ENCODE assay signal across 12 mouse cellular contexts in the genomic region with DNA sequence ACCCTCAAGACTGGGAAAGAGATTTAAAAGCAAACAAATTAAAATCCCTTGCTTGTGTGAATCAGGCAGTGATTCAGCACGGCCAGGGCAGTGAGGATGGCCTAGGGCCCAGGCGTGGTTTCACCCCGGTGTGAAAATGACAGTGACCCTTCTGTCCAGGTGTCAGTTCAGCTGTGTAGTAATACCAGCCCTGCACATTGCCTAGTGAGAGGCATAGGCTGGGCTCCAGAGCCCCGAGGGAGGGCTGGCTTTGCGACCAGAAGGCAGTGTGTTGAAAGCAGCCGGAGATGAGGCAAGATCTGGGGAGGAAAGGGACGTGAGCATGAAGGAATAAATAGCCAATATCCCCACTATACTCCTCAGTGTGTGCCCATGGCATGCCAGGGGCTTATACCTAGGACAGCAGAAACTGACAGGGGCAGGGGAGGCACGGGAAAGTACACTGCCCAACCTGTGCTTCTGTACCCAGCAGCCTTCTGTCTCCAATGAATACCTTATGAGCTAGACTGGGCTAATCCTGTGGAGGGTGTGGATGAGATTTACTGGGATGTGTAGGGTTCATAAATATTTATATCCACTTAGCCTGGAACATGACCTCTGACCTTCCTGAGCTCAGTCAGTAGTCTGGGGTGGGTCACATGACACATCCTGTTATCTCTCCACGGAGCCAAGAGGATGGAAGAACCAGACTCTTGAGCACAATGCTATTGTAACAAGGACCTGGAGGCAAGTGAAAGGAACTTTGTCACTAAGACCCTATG. TPM values are rescaled to one million over a fixed set of nuclear protein-coding genes. Genes with fewer than 3 reads are reported as not detected.
DNase-seq lines count a peak whose midpoint lies in the region; ATAC-seq and TF ChIP-seq lines count a peak whose summit lies in the region.
"Had no signal": no experiment of that assay in that cellular context is flagged by ENCODE, and none has a peak within 500 bp of the region (broad histone marks: within the 10 kb centered on the region; RNA-seq: fewer than 3 reads in every experiment).

No protein-coding gene starts in this region.

- no peak overlapping the region for H3K9ac ChIP-seq in embryonic facial prominence, embryonic 11.5 days (replicated peaks; ENCODE audit: low read length)
- H3K9ac ChIP-seq: forebrain, embryonic 15.5 days; liver, embryonic 15.5 days; stomach, embryonic 15.5 days had no signal

- H3K27ac ChIP-seq in embryonic facial prominence, embryonic 11.5 days (replicated peaks; ENCODE audit: low read depth, low read length), result no peak overlapping the region
- no peak overlapping the region for H3K27ac ChIP-seq in embryonic facial prominence, embryonic 10.5 days (replicated peaks)
- no peak overlapping the region for H3K27ac ChIP-seq in left cerebral cortex, adult 2 months
- H3K27ac ChIP-seq: forebrain, embryonic 15.5 days; liver, embryonic 15.5 days; stomach, embryonic 15.5 days had no signal

- 66% methylated on average over 9 of the region's 9 CpGs for WGBS in embryonic facial prominence, embryonic 11.5 days
- WGBS in embryonic facial prominence, embryonic 10.5 days, result 65% methylated on average over 9 of the region's 9 CpGs

- H3K27me3 ChIP-seq in embryonic facial prominence, embryonic 11.5 days (ENCODE audit: control insufficient read depth, insufficient read depth, low read length), result no peaks in the 10 kb centered on the region
- H3K27me3 ChIP-seq in embryonic facial prominence, embryonic 10.5 days (replicated peaks; ENCODE audit: low read depth, poor library complexity, severe bottlenecking), result no peaks in the 10 kb centered on the region
- H3K27me3 ChIP-seq in Patski, result no peaks in the 10 kb centered on the region
- H3K27me3 ChIP-seq: forebrain, embryonic 15.5 days; liver, embryonic 15.5 days; stomach, embryonic 15.5 days had no signal

- H3K36me3 ChIP-seq in embryonic facial prominence, embryonic 11.5 days (replicated peaks; ENCODE audit: control insufficient read depth, insufficient read depth, low read depth, low read length), result no peaks in the 10 kb centered on the region
- peaks cover under 1% of the 10 kb centered on the region; the same call in 1 of the 2 replicates for H3K36me3 ChIP-seq in embryonic facial prominence, embryonic 10.5 days (replicated peaks)
- H3K36me3 ChIP-seq: stomach, embryonic 15.5 days had no signal

- intact Hi-C loops in left cerebral cortex, postnatal 25 days (cut with DNase I), result no loop called here
- intact Hi-C loops in left cerebral cortex, adult 2 months (cut with DNase I), result no loop called here

- no peak for TF ChIP-seq CTCF in Patski (IDR thresholded peaks at IDR 0.05)
- TF ChIP-seq CTCF in left cerebral cortex, adult 2 months (IDR thresholded peaks at IDR 0.05), result no peak

- CTCF ChIA-PET in Patski (lab: Charles Lee), result no interaction called here

- DNase-seq in embryonic facial prominence, embryonic 11.5 days (ENCODE audit: low spot score), result no peak
- no peak for DNase-seq in embryonic facial prominence, embryonic 10.5 days (ENCODE audit: low spot score)
- DNase-seq in 3T3-L1 (ENCODE audit: low read depth, low spot score), result peak; percentile 27
- peak; percentile 59 for DNase-seq in Patski (ENCODE audit: low read depth, low spot score)
- peak; percentile 52 for DNase-seq in lung, postnatal 10 days
- no peak for DNase-seq in left cerebral cortex, postnatal 25 days (ENCODE audit: low spot score in 2 of 2)
- DNase-seq in right cerebral cortex, postnatal 25 days, result no peak
- DNase-seq in left cerebral cortex, adult 2 months (ENCODE audit: extremely low spot score in 1 of 2, low spot score in 2 of 2), result no peak
- DNase-seq: kidney, postnatal 14 days had no signal

- in situ Hi-C loops in Patski (cut with MboI; ENCODE audit: low pct_unique_long_range_greater_than_20kb), result no loop called here

- POLR2A ChIA-PET in Patski (lab: Charles Lee), result interaction anchor here (0.6 kb wide), 1 partner anchor 123 kb away, joined by 4 read pairs; no protein-coding TSS in a partner anchor

- ATAC-seq in embryonic facial prominence, embryonic 11.5 days (replicated peaks; ENCODE audit: insufficient number of reproducible peaks, low FRiP score, low TSS enrichment, low read depth), result 0 out of 2 replicates have a peak, but pooled peaks have one; percentile 41
- peak; percentile 41 for ATAC-seq in Patski
- ATAC-seq: forebrain, embryonic 15.5 days had no signal

- no peaks in the 10 kb centered on the region for H3K9me3 ChIP-seq in embryonic facial prominence, embryonic 11.5 days (replicated peaks; ENCODE audit: control insufficient read depth, low read length)
- no peaks in the 10 kb centered on the region for H3K9me3 ChIP-seq in embryonic facial prominence, embryonic 10.5 days
- H3K9me3 ChIP-seq: forebrain, embryonic 15.5 days; liver, embryonic 15.5 days; stomach, embryonic 15.5 days had no signal

- H3K4me3 ChIP-seq in embryonic facial prominence, embryonic 11.5 days (ENCODE audit: low read depth, low read length), result no peak overlapping the region
- no peak overlapping the region for H3K4me3 ChIP-seq in embryonic facial prominence, embryonic 10.5 days
- H3K4me3 ChIP-seq in left cerebral cortex, adult 2 months, result no peak overlapping the region
- H3K4me3 ChIP-seq: forebrain, embryonic 15.5 days; liver, embryonic 15.5 days; stomach, embryonic 15.5 days had no signal

- H3K4me1 ChIP-seq in embryonic facial prominence, embryonic 11.5 days (ENCODE audit: control insufficient read depth, insufficient read depth, low read length), result no peaks in the 10 kb centered on the region
- H3K4me1 ChIP-seq in embryonic facial prominence, embryonic 10.5 days, result peaks cover 9% of the 10 kb centered on the region; the same call in 1 of the 2 replicates
- H3K4me1 ChIP-seq: forebrain, embryonic 15.5 days; stomach, embryonic 15.5 days had no signal

- H3K4me2 ChIP-seq in embryonic facial prominence, embryonic 11.5 days (ENCODE audit: low read depth, low read length), result no peak overlapping the region
- H3K4me2 ChIP-seq: forebrain, embryonic 15.5 days; liver, embryonic 15.5 days; stomach, embryonic 15.5 days had no signal

RNA-seq across cellular contexts. Expression of a gene that starts 25.9 kb away (rescaled TPM):
- 6.1 and 8.9 TPM in 2 replicates for polyA plus RNA-seq in embryonic facial prominence, embryonic 11.5 days (2014; fragmentation: Nextera tagmentation; extraction: Ambion mirVana)
- 6.6 and 8.0 TPM in 2 replicates for polyA plus RNA-seq in embryonic facial prominence, embryonic 10.5 days (2016; fragmentation: Nextera tagmentation; extraction: Ambion mirVana)
- 120 TPM for polyA plus RNA-seq in Patski (2021)
- 100 to 1,000 TPM; 317 to 348 TPM for total RNA-seq in left cerebral cortex, postnatal 25 days (2021)
- total RNA-seq in left cerebral cortex, adult 2 months (2021), result 100 to 1,000 TPM; 369 to 377 TPM

Comparison
In these comparisons a context has a peak if more than half of its experiments do, and no peak if none do; other contexts are left out.
1. DNase-seq: peak in 3T3-L1 (single experiment), Patski (single experiment) and lung, postnatal 10 days (single experiment); none in embryonic facial prominence, embryonic 11.5 days (single experiment), embryonic facial prominence, embryonic 10.5 days (single experiment), left cerebral cortex, postnatal 25 days (0 of 2), right cerebral cortex, postnatal 25 days (single experiment) and left cerebral cortex, adult 2 months (0 of 2).
2. RNA of a gene that starts 25.9 kb away (polyA plus RNA-seq): 120 TPM in Patski (single experiment); 6.6 to 8.0 TPM in embryonic facial prominence, embryonic 10.5 days and 6.1 to 8.9 TPM in embryonic facial prominence, embryonic 11.5 days; every median in the first group is over 10 times any median in the second.